Mouse (Mus musculus) MEL (cell line): ENCODE results near the gene Tspan4. TPM values are rescaled to one million over a fixed set of nuclear protein-coding genes. Genes with fewer than 3 reads are reported as not detected.

Experiments
- DNase-seq: peaks from one replicate; pipeline ENCODE4 v3.0.0; 2011; ENCODE audit warnings: low read depth, low spot score
- H3K27ac ChIP-seq: 2 replicates; pipeline ENCODE4 v1.5.1; 2012; ENCODE audit warnings: low read depth, mild to moderate bottlenecking, control low read depth, low read length, moderate library complexity; ENCODE audit not compliant: control insufficient read depth
- H3K27me3 ChIP-seq, 2 experiments: fragments of 150-350 bp in 1 of 2; sonication (generic) in 1 of 2; 2 replicates each; pipeline ENCODE4 v1.6.1; 2012; ENCODE audit warnings: low read length in 2 of 2, mild to moderate bottlenecking in 2 of 2, improper control_type of control experiment in 1 of 2, moderate library complexity in 1 of 2; ENCODE audit not compliant: insufficient read depth in 2 of 2, control insufficient read depth in 1 of 2
- H3K36me3 ChIP-seq, 2 experiments: 2 replicates each; pipeline ENCODE4 v1.6.1; 2012 to 2014; ENCODE audit warnings: low read length in 2 of 2, improper control_type of control experiment in 1 of 2, inconsistent platforms in 1 of 2, mild to moderate bottlenecking in 1 of 2; ENCODE audit not compliant: insufficient read depth in 2 of 2, control insufficient read depth in 1 of 2
- H3K4me1 ChIP-seq, 2 experiments: fragments of 150-350 bp in 1 of 2; sonication (generic) in 1 of 2; 2 replicates each; pipeline ENCODE4 v1.6.1; 2012; ENCODE audit warnings: low read length in 2 of 2, improper control_type of control experiment in 1 of 2, mild to moderate bottlenecking in 1 of 2; ENCODE audit not compliant: insufficient read depth in 2 of 2, control insufficient read depth in 1 of 2
- H3K4me3 ChIP-seq, 2 experiments: fragments of 150-350 bp in 1 of 2; sonication (generic) in 1 of 2; 2 replicates each; pipeline ENCODE4 v1.5.1; 2012; ENCODE audit warnings: low read depth in 2 of 2, low read length in 2 of 2, mild to moderate bottlenecking in 2 of 2, moderate library complexity in 2 of 2, control low read depth in 1 of 2, improper control_type of control experiment in 1 of 2; ENCODE audit not compliant: control insufficient read depth in 1 of 2, insufficient read depth in 1 of 2
- H3K79me2 ChIP-seq: 2 replicates; pipeline ENCODE4 v1.6.1; 2012; ENCODE audit warnings: mild to moderate bottlenecking, low read length, moderate library complexity; ENCODE audit not compliant: control insufficient read depth, poor library complexity, insufficient read depth
- H3K9ac ChIP-seq: 2 replicates; pipeline ENCODE4 v1.6.1; 2012; ENCODE audit warnings: low read depth, mild to moderate bottlenecking, control low read depth, low read length, moderate library complexity; ENCODE audit not compliant: control insufficient read depth, poor library complexity, severe bottlenecking
- H3K9me3 ChIP-seq: fragments of 150-350 bp; sonication (generic); replicated peaks from 2 replicates; pipeline ENCODE4 v1.6.1; 2012; ENCODE audit warnings: mild to moderate bottlenecking, low read length, improper control_type of control experiment, moderate library complexity; ENCODE audit not compliant: insufficient read depth
- BHLHE40 ChIP-seq: IDR thresholded peaks from 2 replicates; pipeline ENCODE4 v1.6.1; 2012; ENCODE audit warnings: low read depth, mild to moderate bottlenecking, inconsistent platforms, low read length, improper control_type of control experiment, borderline replicate concordance
- CHD2 ChIP-seq: IDR thresholded peaks from 2 replicates; pipeline ENCODE4 v1.6.1; 2011; ENCODE audit warnings: low read length, improper control_type of control experiment
- E2F4 ChIP-seq: IDR thresholded peaks from 2 replicates; pipeline ENCODE4 v1.6.1; 2011; ENCODE audit warnings: low read depth, low read length, improper control_type of control experiment, borderline replicate concordance
- ELF1 ChIP-seq: IDR thresholded peaks from 2 replicates; pipeline ENCODE4 v1.6.1; 2014; ENCODE audit warnings: low read depth, mild to moderate bottlenecking, inconsistent platforms, low read length, improper control_type of control experiment, moderate library complexity
- EP300 ChIP-seq, 2 experiments: IDR thresholded peaks; 2 replicates each; pipeline ENCODE4 v1.6.1; 2011; ENCODE audit warnings: improper control_type of control experiment in 2 of 2, low read length in 2 of 2, low read depth in 1 of 2, mild to moderate bottlenecking in 1 of 2
- ETS1 ChIP-seq: IDR thresholded peaks from 2 replicates; pipeline ENCODE4 v1.6.1; 2012; ENCODE audit warnings: low read depth, mild to moderate bottlenecking, inconsistent platforms, low read length, improper control_type of control experiment, moderate library complexity
- GABPA ChIP-seq: IDR thresholded peaks from 2 replicates; pipeline ENCODE4 v1.6.1; 2012; ENCODE audit warnings: low read depth, mild to moderate bottlenecking, inconsistent platforms, low read length, improper control_type of control experiment, moderate library complexity
- GATA1 ChIP-seq: IDR thresholded peaks from 2 replicates; pipeline ENCODE4 v1.6.1; 2011; ENCODE audit warnings: low read depth, low read length, improper control_type of control experiment
- JUND ChIP-seq: IDR thresholded peaks from 2 replicates; pipeline ENCODE4 v1.6.1; 2011; ENCODE audit warnings: low read depth, mild to moderate bottlenecking, improper control_type of control experiment, low read length
- KAT2A ChIP-seq: conservative IDR thresholded peaks from 2 replicates; pipeline ENCODE4 v1.6.1; 2012; ENCODE audit warnings: low read depth, low read length, improper control_type of control experiment, inconsistent platforms
- MAFK ChIP-seq: IDR thresholded peaks from 2 replicates; pipeline ENCODE4 v1.6.1; 2011; ENCODE audit warnings: low read depth, mild to moderate bottlenecking, low read length, improper control_type of control experiment, borderline replicate concordance
- MAX ChIP-seq: IDR thresholded peaks from 2 replicates; pipeline ENCODE4 v1.6.1; 2011; ENCODE audit warnings: low read length, improper control_type of control experiment
- MAZ ChIP-seq: IDR thresholded peaks from 2 replicates; pipeline ENCODE4 v1.6.1; 2012; ENCODE audit warnings: low read depth, mild to moderate bottlenecking, inconsistent platforms, low read length, improper control_type of control experiment
- MEF2A ChIP-seq: IDR thresholded peaks from 2 replicates; pipeline ENCODE4 v1.6.1; 2014; ENCODE audit warnings: low read depth, mild to moderate bottlenecking, inconsistent platforms, low read length, improper control_type of control experiment; ENCODE audit not compliant: poor library complexity, insufficient replicate concordance, severe bottlenecking; ENCODE audit errors: extremely low read depth
- MXI1 ChIP-seq: IDR thresholded peaks from 2 replicates; pipeline ENCODE4 v1.6.1; 2011; ENCODE audit warnings: mild to moderate bottlenecking, low read depth, low read length, improper control_type of control experiment
- MYB ChIP-seq: IDR thresholded peaks from 2 replicates; pipeline ENCODE4 v1.6.1; 2011; ENCODE audit warnings: mild to moderate bottlenecking, low read depth, low read length, improper control_type of control experiment
- MYC ChIP-seq: IDR thresholded peaks from 2 replicates; pipeline ENCODE4 v1.6.1; 2011; ENCODE audit warnings: low read depth, mild to moderate bottlenecking, low read length, improper control_type of control experiment, moderate library complexity
- NRF1 ChIP-seq: IDR thresholded peaks from 2 replicates; pipeline ENCODE4 v1.6.1; 2014; ENCODE audit warnings: low read depth, mild to moderate bottlenecking, inconsistent platforms, low read length, improper control_type of control experiment, moderate library complexity; ENCODE audit not compliant: poor library complexity, insufficient read depth, severe bottlenecking
- POLR2AphosphoS2 ChIP-seq: IDR thresholded peaks from 2 replicates; pipeline ENCODE4 v1.6.1; 2011; ENCODE audit warnings: low read length, improper control_type of control experiment
- RCOR1 ChIP-seq: IDR thresholded peaks from 2 replicates; pipeline ENCODE4 v1.6.1; 2012; ENCODE audit warnings: low read depth, mild to moderate bottlenecking, inconsistent platforms, low read length, improper control_type of control experiment
- SIN3A ChIP-seq: IDR thresholded peaks from 2 replicates; pipeline ENCODE4 v1.6.1; 2012; ENCODE audit warnings: low read length, improper control_type of control experiment, inconsistent platforms
- SMC3 ChIP-seq: IDR thresholded peaks from 2 replicates; pipeline ENCODE4 v1.6.1; 2011; ENCODE audit warnings: low read depth, low read length, improper control_type of control experiment
- TAL1 ChIP-seq: IDR thresholded peaks from 2 replicates; pipeline ENCODE4 v1.6.1; 2012; ENCODE audit warnings: mild to moderate bottlenecking, inconsistent platforms, low read length, moderate library complexity, mixed read lengths
- TBP ChIP-seq: IDR thresholded peaks from 2 replicates; pipeline ENCODE4 v1.8.0; 2011; ENCODE audit warnings: low read depth, low read length, improper control_type of control experiment
- USF1 ChIP-seq: IDR thresholded peaks from 2 replicates; pipeline ENCODE4 v1.6.1; 2014; ENCODE audit warnings: low read depth, mild to moderate bottlenecking, inconsistent platforms, low read length, improper control_type of control experiment, moderate library complexity
- ZC3H11A ChIP-seq: IDR thresholded peaks from 2 replicates; pipeline ENCODE4 v1.6.1; 2012; ENCODE audit warnings: low read depth, mild to moderate bottlenecking, inconsistent platforms, low read length, improper control_type of control experiment
- ZNF384 ChIP-seq: IDR thresholded peaks from 2 replicates; pipeline ENCODE4 v1.6.1; 2012; ENCODE audit warnings: low read depth, mild to moderate bottlenecking, inconsistent platforms, low read length, improper control_type of control experiment
- polyA plus RNA-seq, 2 experiments: library from polyadenylated mRNA; stranded (reverse) in 1 of 2; unstranded in 1 of 2; fragments of >175 nt in 1 of 2; fragments of >200 nt in 1 of 2; gene quantifications; 2 replicates each; pipeline versions ENCODE4 v1.2.1 to v1.2.4; 2012; ENCODE audit warnings: low replicate concordance in 2 of 2, low read depth in 1 of 2; ENCODE audit not compliant: insufficient read length in 2 of 2, insufficient read depth in 1 of 2, missing spikeins in 1 of 2
- total RNA-seq: library from RNA; depleted of rRNA; stranded (reverse); fragments of 300-350 nt; gene quantifications from 2 replicates; pipeline ENCODE4 v1.2.3, GENCODE M21; 2012

Gene Tspan4
- total and polyA plus RNA-seq, 3 experiments = 97.9 to 110 TPM; not detected in 1

DNA sequence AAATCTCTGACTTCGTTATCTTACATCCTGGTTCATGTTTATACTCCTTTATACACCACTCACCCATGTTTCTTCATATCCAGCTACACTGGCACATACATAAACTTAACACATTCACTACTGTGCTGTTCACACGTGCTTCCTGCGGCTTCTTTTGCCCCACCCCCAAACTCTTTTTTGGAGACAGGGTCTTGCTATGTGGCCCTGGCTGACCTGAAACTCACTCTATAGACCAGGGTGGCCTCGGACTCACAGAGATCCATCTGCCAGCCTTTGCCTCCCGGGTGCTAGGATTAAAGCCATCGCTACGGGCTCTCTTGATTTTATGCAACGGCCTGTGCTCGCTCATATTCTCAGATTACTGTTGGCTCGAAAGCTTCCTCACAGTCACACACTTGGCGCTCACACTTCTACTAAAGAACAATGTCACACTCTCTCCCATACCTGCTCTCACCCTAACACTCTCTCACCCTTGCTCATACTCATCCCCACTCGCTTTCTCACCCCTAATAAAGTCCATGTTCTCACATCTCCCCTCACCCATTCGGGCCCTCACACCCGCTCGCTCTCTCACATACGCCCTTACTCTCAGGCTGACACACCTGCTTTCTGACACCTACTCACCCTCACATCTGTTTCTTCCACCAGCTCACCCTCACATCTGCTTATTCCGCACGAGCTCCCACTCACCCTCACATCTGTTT, 64.0 kb downstream of the Tspan4 start:
- H3K27me3 ChIP-seq = no peaks in the 10 kb centered on the region
- H3K9me3 ChIP-seq = no peaks in the 10 kb centered on the region
- H3K27ac ChIP-seq = peak overlapping the region; percentile 56
- TF ChIP-seq ETS1 = no peak
- TF ChIP-seq NRF1 = no peak
- peak; percentile 73 for TF ChIP-seq MYC
- peak; percentile 16; the same call in 1 of the 2 replicates for TF ChIP-seq GATA1
- TF ChIP-seq SIN3A = no peak
- TF ChIP-seq MAX = peak; percentile 77
- TF ChIP-seq E2F4 = no peak
- peak; percentile 80; the same call in 1 of the 2 replicates for TF ChIP-seq MXI1
- TF ChIP-seq CHD2 = no peak
- no peak; the same call in 1 of the 2 replicates for TF ChIP-seq BHLHE40
- H3K4me3 ChIP-seq = peak overlapping the region; percentile 86 to 87
- DNase-seq = peak; percentile 49
- peaks cover 0 to 13% of the 10 kb centered on the region in 2 experiments; a peak in 2 of 4 replicates for H3K36me3 ChIP-seq
- H3K79me2 ChIP-seq = peaks cover 15% of the 10 kb centered on the region
- H3K4me1 ChIP-seq = peaks cover 5 to 18% of the 10 kb centered on the region in 2 experiments; a peak in 3 of 4 replicates
- peak overlapping the region; percentile 83 for H3K9ac ChIP-seq

DNA sequence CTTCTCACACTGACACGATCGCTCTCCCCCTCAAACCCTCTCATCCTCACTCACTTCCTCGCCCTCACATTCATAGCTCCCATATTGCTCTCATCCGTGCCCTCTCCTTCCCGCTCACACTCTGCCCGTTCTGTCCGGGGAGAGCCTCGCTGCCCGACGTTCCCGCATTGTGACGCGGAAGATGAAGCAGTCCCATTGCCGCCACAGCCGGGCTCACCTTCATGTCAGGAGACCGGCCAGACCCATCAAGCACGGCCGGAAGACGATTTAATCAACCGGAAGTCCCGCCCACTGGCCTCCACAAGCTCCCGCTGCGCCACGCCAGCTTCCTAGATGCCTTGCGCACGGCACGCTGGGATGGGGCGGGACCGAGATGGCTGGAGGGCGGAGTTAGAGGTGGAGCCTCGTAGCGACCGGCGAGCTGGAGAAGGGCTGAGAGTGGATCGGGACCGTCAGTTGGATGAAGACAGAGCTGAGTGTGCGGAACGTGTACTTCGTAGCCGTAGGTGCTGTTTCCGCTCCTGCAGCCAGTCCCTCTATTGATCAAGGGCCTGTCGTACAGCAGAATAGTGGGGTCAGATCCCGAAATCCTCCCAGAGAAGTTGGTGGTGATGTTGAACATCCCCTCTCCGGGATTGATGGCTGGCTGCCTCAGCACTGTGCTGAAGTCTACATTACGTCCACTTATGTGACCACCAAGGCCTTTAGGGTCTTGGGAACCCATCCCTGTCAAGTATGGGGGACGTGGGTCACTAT, 64.7 kb downstream of the Tspan4 start, which contains the start of gene Chid1:
Gene Chid1, minus strand, starts transcription at position 302 of the 756 bp plus-strand sequence.
- Histone ChIP-seq H3K4me3 (peak within 1 kb of the TSS; percentile 86 to 87), H3K79me2 (peaks cover 15% of the 10 kb centered on the region), H3K9ac (peak within 1 kb of the TSS; percentile 83), H3K36me3 (peaks cover 0 to 13% of the 10 kb centered on the region in 2 experiments; a peak in 2 of 4 replicates), H3K9me3 (no peaks in the 10 kb centered on the region), H3K4me1 (peaks cover 5 to 18% of the 10 kb centered on the region in 2 experiments; a peak in 3 of 4 replicates), H3K27me3 (no peaks in the 10 kb centered on the region), H3K27ac (peak within 1 kb of the TSS; percentile 56)
- peak; percentile 98 for DNase-seq
- TF ChIP-seq RCOR1 (no peak), GABPA (no peak), TAL1 (no peak), ZC3H11A (no peak), E2F4 (no peak), MEF2A (no peak), MYB (no peak), MYC (peak; percentile 10; the same call in 1 of the 2 replicates), MAX (no peak; the same call in none of the 2 replicates), KAT2A (no peak; the same call in 1 of the 2 replicates), MXI1 (peak; percentile 84), SMC3 (no peak), MAFK (no peak), USF1 (no peak), GATA1 (peak; percentile 29; the same call in 1 of the 2 replicates), CHD2 (no peak), ETS1 (peak; percentile 37; the same call in 1 of the 2 replicates), TBP (peak; percentile 60), ZNF384 (no peak), EP300 (IDR thresholded peaks at IDR 0.05; ENCODE audit: low read depth in 1 of 2, low read length in 2 of 2) (0 out of 4 replicates have a peak, but pooled peaks of 1 of the 2 experiments have one; percentile 7), POLR2AphosphoS2 (peak; percentile 86), MAZ (no peak), ELF1 (peak; percentile 86), BHLHE40 (no peak), JUND (no peak)
